Mouse (Mus musculus): ENCODE measurements at regions not wholly inside any gene's neighbourhood (a gene's known extent, or its start where the extent isn't known, plus 50 kb on each side); places are given as distances from the start of the nearest gene placed in this dataset.

- TF ChIP-seq POLR2A (IDR thresholded peaks at IDR 0.05; ENCODE audit: insufficient read length, low read depth) = no peak
- no peak for TF ChIP-seq REST (IDR thresholded peaks at IDR 0.05; ENCODE audit: insufficient read depth, insufficient read length)
- TF ChIP-seq CEBPB (IDR thresholded peaks at IDR 0.05; ENCODE audit: insufficient read depth, poor library complexity, severe bottlenecking) = no peak
- no peak for TF ChIP-seq SRF (IDR thresholded peaks at IDR 0.05; ENCODE audit: control insufficient read depth, insufficient read length, low read depth)
- TF ChIP-seq MAX (IDR thresholded peaks at IDR 0.05; ENCODE audit: low read depth) = no peak
- no peak for TF ChIP-seq MYOG (IDR thresholded peaks at IDR 0.05; ENCODE audit: control insufficient read depth in 1 of 3, insufficient read depth in 1 of 3, insufficient read length in 2 of 3, low read depth in 2 of 3)
- TF ChIP-seq USF1 (IDR thresholded peaks at IDR 0.05; ENCODE audit: low read depth) = no peak
Observed at GRCm38 (mm10) chr15:62168958-62169590, 1246.3 kb upstream of the A1bg start.
